Mouse (Mus musculus): ENCODE measurements around the gene Fcgrt.
"Not testable (repeated sequence)": the region's sequence is repeated elsewhere in the genome, so short reads cannot be mapped to it uniquely, and the experiment has no call there.

DNA sequence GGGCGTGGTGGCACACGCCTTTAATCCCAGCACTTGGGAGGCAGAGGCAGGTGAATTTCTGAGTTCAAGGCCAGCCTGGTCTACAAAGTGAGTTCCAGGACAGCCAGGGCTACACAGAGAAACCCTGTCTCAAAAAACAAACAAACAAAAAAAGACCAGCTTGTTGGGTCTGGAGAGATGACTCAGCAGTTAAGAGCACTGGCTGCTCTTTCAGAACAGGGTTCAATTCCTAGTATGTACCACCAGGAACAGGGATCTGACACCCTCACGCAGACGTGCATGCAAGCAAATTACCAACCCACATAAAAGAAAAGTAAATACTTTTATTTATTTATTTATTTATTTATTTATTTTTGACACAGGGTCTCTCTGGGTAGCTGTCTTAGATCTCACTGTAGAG lies 6.4 kb upstream of the Fcgrt start:
- not testable (repeated sequence) for TF ChIP-seq POLR2A (IDR thresholded peaks at IDR 0.05; ENCODE audit: borderline replicate concordance, low read depth, low read length); CTCF (IDR thresholded peaks at IDR 0.05; ENCODE audit: low read depth, low read length)

Data from bone marrow macrophage, adult 2 months (primary cell).